Mouse (Mus musculus): ENCODE data around the gene Tpk1.
"Not testable (repeated sequence)": the region's sequence is repeated elsewhere in the genome, so short reads cannot be mapped to it uniquely, and the experiment has no call there.

Tpk1 gene

GRCm38 (mm10) chr6:43642375-43642774, 23.7 kb downstream of the Tpk1 start:
- no peak for DNase-seq (ENCODE audit: inconsistent age in 2 of 2, low spot score in 1 of 2)

DNA sequence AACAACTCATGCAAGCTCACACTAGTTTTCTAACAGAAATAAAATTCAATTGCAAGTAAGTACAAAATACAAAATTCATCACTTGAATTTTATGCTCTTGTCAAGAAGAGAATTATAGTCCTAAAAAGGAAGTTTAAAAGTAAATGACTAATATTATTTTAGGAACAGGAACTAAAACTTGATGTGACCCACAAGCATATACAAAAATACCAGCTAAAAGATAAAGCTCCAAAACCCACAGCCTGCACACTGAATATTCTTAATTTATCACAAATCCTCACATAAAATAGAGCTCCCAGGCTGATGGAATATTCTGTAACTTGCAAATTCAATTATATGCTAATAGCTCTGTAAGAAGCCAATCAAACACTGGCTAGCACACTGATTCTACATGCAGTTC, 25.5 kb downstream of the Tpk1 start:
- DNase-seq (ENCODE audit: inconsistent age in 2 of 2, low spot score in 1 of 2) = no peak

DNA sequence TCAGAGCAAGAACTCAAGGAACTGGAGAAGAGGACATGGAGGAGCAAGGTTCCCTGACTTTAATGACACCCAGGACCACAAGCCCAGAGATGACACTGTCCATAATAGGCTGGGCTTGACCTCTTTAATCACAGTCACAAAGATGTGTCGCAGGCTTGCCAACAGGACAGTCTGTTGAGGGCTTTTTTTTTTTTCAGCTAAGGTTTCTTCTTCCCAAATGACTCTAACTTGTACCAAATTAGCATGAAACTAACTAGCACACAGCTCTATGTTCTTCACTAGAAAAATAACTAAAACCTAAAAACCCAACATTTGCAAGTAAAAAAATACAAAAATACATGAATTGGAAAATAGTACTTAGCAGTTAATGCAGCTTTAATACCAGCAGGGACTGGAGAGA, 27.2 kb downstream of the Tpk1 start:
- DNase-seq (ENCODE audit: inconsistent age in 2 of 2, low spot score in 1 of 2) = no peak

DNA sequence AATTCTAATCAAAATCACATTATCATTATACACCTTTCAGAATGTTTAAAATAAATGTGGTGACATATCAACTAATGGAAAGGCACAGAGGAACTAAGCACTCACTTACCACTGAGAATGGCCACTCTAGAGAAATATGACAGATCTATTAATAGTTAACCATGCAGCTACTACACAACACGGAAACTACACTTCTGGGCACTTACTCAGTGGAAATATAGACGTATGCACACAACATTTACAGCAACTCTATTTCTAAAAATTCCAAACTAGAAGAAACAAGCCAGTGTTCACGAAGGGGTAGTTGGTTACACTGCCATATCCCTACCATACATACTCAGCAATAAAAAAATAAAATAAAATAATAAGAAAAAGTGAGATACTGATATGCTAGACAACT, 28.0 kb downstream of the Tpk1 start:
- no peak for DNase-seq (ENCODE audit: inconsistent age in 2 of 2, low spot score in 1 of 2)

DNA sequence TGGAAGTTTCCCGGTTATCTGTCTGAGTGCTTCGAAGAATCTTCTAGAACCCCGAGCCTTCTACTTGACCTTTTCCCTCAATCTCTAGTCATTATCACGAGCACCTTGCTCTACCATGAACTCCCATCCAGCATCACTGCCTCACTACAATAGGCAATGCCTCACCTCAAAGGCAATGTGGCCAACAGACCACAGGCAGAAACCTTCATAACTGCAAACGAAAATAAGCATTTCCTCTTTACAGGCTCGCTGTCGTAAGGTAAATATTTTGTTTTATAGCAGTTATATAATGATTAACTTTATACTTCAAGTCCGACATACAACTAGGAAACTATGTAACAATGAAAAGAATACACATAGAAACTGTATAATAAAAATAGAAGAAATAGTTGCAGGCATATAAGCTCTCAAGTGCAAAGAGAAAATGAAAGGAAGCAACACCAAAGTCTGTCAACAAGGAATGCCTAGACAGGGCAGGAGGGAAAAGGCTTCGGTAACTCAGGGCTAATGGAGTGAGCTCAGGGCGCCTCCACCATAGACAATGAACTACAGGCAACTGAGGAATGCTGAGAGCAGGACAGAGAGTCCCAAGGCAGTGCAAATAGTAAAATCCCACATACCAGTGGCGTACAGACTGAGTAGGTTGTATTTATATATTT, 29.0 kb downstream of the Tpk1 start:
- DNase-seq (ENCODE audit: inconsistent age in 2 of 2, low spot score in 1 of 2) = no peak

- DNase-seq (ENCODE audit: inconsistent age in 2 of 2, low spot score in 1 of 2) = no peak
These were observed 32.6 kb downstream of the Tpk1 start for GRCm38 (mm10) chr6:43633308-43633963.

DNA sequence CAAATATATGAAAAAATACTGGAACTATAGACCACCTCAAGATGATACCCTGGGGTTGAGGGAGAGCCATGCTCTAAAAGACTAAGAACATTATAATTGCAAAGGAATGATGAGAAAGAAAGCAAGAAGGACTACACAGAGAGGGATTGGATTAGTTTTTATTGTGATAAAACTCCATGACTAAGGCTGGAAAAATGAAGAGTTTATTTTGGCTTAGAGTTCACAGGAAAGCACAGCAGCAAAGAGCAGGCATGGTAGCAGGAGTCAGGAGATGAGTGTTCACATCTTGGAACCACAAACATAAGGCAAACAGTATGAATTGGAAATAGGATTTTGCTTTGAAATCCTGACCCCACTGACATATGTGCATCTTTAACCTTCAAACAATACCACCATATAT, 33.2 kb downstream of the Tpk1 start:
- no peak for DNase-seq (ENCODE audit: inconsistent age in 2 of 2, low spot score in 1 of 2)

GRCm38 (mm10) chr6:43623448-43623847, 42.6 kb downstream of the Tpk1 start:
- DNase-seq (ENCODE audit: inconsistent age in 2 of 2, low spot score in 1 of 2) = not testable (repeated sequence)

GRCm38 (mm10) chr6:43619258-43619657, 46.8 kb downstream of the Tpk1 start:
- DNase-seq (ENCODE audit: inconsistent age in 2 of 2, low spot score in 1 of 2) = no peak

- DNase-seq (ENCODE audit: inconsistent age in 2 of 2, low spot score in 1 of 2) = no peak
These were observed 54.3 kb downstream of the Tpk1 start for GRCm38 (mm10) chr6:43611770-43612169.

- DNase-seq (ENCODE audit: inconsistent age in 2 of 2, low spot score in 1 of 2) = no peak
These were observed 75.1 kb downstream of the Tpk1 start for GRCm38 (mm10) chr6:43590841-43591541.

DNA sequence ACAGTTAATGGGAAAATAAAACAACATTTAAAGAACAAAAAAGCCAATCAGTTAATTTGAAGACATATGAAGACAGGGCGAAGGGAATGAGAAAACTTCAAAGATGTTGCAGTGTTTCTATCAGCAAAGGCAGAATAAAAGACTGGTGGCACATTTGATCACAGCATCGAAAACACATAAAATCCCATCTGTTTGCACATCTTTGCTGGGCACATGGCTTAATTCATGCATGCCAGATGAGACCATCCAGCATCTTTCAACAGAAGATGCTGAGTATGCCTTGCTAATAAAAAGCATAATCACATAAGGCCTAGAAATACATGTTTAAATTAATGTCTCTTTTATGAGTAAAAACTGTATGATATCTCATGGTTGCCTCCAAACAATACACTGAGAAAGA, 80.8 kb downstream of the Tpk1 start:
- no peak for DNase-seq (ENCODE audit: inconsistent age in 2 of 2, low spot score in 1 of 2)

DNA sequence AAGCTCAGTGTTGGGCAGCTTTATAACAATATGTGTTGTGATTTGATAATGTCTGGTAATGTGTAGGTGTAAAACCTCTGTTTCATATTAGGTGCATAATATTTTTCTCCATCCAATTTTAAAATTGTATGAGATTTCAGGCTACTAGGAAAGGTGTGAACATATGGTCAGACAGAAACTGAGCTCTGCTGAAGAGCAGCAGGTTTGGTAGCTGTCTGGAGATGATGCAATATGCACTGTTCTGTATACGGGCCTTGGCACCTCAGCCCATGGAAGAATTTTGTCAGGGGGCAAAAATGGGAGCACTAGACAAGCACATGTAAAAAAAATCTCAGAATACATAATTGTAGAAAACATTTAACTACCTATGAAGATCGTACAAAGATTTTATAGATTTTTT, 84.3 kb downstream of the Tpk1 start:
- no peak for DNase-seq (ENCODE audit: inconsistent age in 2 of 2, low spot score in 1 of 2)

DNA sequence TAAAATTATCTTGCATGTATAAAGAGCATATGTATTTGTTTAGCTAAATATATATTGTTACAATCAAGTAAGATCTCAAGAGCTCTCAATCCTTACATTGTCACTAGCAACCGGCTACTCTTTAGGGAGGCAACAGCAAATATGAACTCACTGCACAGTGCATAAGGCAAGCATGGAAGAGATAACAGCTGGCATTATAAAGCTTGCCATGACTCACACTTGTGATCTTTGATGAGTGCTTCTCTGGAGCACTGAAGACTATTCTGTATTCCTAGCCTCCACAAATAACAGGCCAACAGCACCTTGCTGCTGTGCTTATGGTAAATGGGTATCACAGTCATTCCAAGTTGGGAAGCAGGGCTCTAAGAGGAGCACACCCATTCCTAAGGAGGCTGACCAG, 98.2 kb downstream of the Tpk1 start:
- DNase-seq (ENCODE audit: inconsistent age in 2 of 2, low spot score in 1 of 2) = peak in 1 of 2 experiments; percentile 39

- DNase-seq (ENCODE audit: inconsistent age in 2 of 2, low spot score in 1 of 2) = no peak
These were observed 103.6 kb downstream of the Tpk1 start for GRCm38 (mm10) chr6:43562474-43562873.

DNA sequence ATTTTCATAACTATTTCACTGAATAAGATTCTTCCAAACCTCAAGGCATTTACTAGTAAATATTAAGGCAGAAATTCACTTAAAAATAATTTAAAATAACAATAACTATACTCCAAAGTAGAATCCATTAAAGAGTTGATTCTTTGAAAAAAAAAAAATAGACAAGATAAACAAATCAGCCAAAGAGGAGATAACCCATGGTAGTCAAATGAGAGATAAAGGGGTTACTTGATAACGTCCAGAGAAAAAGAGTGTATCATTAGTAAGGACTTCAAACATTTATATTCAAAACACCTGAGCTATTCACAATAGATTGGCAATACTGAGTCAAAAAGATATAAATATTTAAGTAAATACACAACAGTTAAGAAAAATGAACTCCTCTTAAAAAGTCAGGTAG, 114.7 kb downstream of the Tpk1 start:
- no peak for DNase-seq (ENCODE audit: inconsistent age in 2 of 2, low spot score in 1 of 2)

GRCm38 (mm10) chr6:43546537-43546936, 119.5 kb downstream of the Tpk1 start:
- no peak for DNase-seq (ENCODE audit: inconsistent age in 2 of 2, low spot score in 1 of 2)

DNA sequence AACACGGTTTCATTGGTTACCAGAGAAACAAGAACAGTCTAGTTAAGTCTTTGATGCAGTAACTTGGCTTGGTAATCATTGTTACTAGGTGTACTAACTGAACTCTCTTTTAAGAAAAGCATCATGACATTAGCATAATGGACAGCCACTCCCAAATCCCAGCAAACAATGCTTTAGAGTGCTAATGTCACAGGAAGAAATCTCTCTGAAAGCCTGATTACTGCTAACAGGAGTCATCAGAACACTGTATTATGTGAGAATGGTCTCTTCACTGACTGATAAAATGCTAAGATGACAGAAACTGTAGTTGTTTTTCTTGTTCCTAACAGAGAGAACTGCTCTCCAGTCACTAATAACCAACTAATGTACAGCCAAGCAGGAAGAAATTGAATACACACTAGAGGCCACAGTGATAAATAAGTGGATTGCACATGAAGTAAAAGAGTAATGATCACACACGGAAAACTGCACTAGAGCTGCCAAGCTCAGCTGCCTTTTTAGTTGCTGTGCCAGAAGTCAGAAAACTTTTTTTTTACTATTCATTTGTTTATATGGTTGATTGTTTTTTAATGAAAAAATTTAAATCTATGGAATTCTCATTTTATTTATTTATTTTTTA, 128.7 kb downstream of the Tpk1 start:
- DNase-seq (ENCODE audit: inconsistent age in 2 of 2, low spot score in 1 of 2) = no peak

GRCm38 (mm10) chr6:43535459-43535858, 130.6 kb downstream of the Tpk1 start:
- no peak for DNase-seq (ENCODE audit: inconsistent age in 2 of 2, low spot score in 1 of 2)

DNA sequence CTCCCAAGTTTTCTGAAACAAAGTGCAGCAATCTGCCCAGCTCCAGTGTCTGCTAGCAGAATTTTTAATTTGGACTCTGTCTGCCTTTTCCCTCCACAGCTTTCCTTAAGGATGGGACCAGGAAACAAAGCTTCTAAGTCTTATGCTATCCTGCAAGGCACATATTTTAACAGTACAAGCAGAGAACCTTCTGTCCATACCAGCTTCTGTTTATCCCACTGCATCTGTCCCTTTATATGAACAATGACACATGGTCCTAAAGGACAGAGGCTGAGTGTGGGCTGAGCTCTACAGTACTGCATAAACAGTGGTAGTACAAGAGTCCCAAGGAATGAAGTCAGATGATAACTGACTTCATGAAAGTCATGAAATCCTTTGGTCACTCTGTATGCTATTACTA, 132.8 kb downstream of the Tpk1 start:
- DNase-seq (ENCODE audit: inconsistent age in 2 of 2, low spot score in 1 of 2) = no peak

- no peak for DNase-seq (ENCODE audit: inconsistent age in 2 of 2, low spot score in 1 of 2)
These were observed 133.3 kb downstream of the Tpk1 start for GRCm38 (mm10) chr6:43532822-43533221.

GRCm38 (mm10) chr6:43531996-43532395, 134.1 kb downstream of the Tpk1 start:
- no peak for DNase-seq (ENCODE audit: inconsistent age in 2 of 2, low spot score in 1 of 2)

Measured in adrenal gland, adult (tissue).